Mouse (Mus musculus) small intestine, adult 2 months (tissue): ENCODE results near the gene Prr13.

Experiments used
- CTCF ChIP-seq: fragments of 200-500 bp; IDR thresholded peaks from 2 replicates; pipeline ENCODE4 v1.5.1; 2012; ENCODE audit warnings: low read depth, mild to moderate bottlenecking, control low read depth, inconsistent platforms, low read length, moderate library complexity, mixed read lengths; ENCODE audit not compliant: insufficient replicate concordance, insufficient read length; ENCODE audit errors: extremely low read depth
- POLR2A ChIP-seq: fragments of 200-500 bp; IDR thresholded peaks from 2 replicates; pipeline ENCODE4 v1.6.1; 2012; ENCODE audit warnings: low read depth, mild to moderate bottlenecking, control low read depth, inconsistent platforms, low read length, moderate library complexity

GRCm38 (mm10) chr15:102499851-102500250 lies 41.0 kb downstream of the Prr13 start:
- TF ChIP-seq CTCF (no peak), POLR2A (no peak)
